Mouse (Mus musculus) layer of hippocampus, adult 9-10 months (tissue): ENCODE data around the gene Tpt1.
A peak's percentile ranks its signal among the peaks of the same experiment; 100 is the strongest.
"Not testable (repeated sequence)": the region's sequence is repeated elsewhere in the genome, so short reads cannot be mapped to it uniquely, and the experiment has no call there.

Experiments used
- DNase-seq: peaks from one replicate; pipeline ENCODE4 v3.0.0; 2022; ENCODE audit warnings: low spot score

Gene Tpt1

GRCm38 (mm10) chr14:75844867-75845697, at the start of gene Tpt1:
Gene Tpt1 (plus strand): TSS chr14:75845093.
- DNase-seq: peak; percentile 92

DNA sequence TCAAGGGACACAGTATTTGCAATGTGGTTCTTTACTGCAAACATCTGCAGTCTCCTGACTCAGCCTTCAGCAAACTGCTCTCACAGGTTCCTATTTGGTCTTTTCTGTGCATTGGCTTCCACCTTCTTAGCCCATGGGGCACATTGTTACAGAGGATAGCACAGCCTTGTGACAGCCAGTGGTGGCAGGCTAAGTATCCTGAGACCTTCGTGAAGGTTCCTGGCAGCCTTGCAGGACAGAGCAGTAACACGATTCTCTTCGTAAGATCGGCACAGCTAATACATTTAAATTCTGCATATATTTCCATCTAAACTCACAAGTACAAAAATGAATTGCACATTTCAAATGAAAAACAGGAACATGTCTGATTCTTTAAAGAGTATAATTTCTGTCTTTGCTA, 49.0 kb upstream of the Tpt1 start:
- no peak for DNase-seq

GRCm38 (mm10) chr14:75797769-75798386, 47.0 kb upstream of the Tpt1 start:
- no peak for DNase-seq

DNA sequence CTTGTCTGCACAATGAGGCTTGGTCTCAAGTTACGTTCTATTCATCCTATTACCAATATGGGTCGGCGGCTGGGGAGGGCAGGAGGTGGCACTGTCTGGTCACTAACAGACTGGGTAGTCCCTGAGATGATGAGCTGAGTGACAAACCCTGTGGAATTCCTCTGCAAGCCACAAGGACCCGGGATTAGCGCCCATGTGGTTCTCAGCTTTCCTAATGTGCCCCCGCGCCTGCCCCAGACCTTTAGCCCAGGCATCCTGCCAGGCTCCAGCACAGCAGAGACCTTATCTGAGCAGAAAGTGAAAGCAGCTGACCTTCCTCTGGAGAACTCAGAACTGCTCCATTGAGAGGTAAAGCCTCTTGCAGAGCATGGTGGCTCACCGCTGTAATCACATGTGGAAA, 37.1 kb upstream of the Tpt1 start:
- DNase-seq: no peak

DNA sequence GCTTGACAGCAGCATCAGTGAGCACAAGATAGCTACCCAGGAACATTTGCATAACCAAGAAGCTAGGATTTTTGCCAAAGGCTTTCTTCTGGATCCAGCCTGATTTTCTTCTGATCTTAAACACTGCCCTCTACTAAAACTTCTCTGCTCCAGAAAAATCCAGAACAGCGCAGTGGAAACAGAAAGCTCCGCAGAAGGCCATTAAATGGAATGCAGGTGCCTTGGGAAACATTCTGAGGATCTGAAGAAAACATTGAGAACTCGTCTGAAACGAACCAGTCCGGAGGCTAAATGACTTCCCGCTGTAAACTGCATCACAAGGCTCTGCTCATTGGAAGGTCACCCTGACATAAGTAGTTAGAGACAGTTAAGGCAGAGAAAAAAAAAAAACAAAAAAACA, 35.0 kb upstream of the Tpt1 start:
- DNase-seq: no peak

DNA sequence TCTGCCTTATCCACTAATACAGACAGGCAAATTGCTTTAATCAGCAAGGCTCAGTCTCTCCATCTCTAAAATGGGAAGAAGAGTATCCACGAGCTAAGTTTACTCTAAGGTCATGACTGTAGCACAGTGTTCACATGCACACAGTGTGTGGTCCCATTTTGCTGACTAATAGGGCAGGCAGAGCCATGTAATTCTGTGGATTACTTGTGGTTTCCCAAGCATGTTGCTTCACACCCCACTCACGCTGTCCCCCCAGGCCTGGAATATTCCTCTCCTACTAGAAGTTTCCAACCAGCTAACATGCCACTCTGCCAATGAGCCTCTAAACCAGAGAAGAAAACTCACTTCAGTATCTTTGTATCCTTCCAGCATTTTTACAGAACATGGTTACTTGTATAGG, 26.4 kb upstream of the Tpt1 start:
- no peak for DNase-seq

DNA sequence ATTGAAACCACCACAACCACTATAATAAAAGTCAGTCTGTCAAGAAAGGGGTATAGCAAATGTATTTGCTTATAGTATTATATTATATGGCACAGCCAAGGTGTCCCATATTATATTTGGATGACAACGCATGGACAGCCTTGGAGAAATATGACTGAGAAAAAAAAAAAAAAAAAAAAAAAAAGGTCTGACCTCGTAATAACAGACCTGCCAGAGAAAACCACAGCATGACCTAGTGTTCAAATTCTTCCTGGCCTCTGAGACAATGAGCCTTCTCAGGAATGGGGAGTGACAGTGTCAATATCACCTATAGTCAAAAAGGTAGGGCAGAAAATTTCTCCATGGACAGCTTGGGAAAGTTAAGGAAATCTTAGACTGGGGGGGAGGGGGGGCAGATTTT, 25.6 kb upstream of the Tpt1 start:
- DNase-seq: no peak

- DNase-seq: no peak
Measured at GRCm38 (mm10) chr14:75820007-75820406, 24.9 kb upstream of the Tpt1 start.

- no peak for DNase-seq
Measured at GRCm38 (mm10) chr14:75826851-75827410, 18.0 kb upstream of the Tpt1 start.

DNA sequence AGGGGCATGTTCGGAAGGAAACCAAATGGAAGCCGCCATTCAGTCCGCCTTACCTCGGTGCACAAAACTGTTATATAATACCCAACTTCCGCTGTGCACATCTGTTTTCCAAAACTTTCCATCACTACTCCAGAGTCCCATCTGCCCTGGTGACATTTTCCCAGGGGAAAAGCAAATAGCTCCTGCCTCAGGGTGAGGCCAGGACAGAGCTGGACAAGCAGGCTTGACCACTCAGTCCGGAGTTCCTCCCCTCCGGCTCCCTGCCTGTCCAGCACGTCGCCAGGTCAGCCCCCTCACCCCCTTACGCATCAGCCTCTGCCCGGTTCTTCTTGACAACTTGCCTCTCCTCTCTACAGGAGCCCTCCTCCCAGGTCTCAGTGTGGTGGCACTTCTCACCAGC, 16.7 kb upstream of the Tpt1 start:
- DNase-seq: no peak

DNA sequence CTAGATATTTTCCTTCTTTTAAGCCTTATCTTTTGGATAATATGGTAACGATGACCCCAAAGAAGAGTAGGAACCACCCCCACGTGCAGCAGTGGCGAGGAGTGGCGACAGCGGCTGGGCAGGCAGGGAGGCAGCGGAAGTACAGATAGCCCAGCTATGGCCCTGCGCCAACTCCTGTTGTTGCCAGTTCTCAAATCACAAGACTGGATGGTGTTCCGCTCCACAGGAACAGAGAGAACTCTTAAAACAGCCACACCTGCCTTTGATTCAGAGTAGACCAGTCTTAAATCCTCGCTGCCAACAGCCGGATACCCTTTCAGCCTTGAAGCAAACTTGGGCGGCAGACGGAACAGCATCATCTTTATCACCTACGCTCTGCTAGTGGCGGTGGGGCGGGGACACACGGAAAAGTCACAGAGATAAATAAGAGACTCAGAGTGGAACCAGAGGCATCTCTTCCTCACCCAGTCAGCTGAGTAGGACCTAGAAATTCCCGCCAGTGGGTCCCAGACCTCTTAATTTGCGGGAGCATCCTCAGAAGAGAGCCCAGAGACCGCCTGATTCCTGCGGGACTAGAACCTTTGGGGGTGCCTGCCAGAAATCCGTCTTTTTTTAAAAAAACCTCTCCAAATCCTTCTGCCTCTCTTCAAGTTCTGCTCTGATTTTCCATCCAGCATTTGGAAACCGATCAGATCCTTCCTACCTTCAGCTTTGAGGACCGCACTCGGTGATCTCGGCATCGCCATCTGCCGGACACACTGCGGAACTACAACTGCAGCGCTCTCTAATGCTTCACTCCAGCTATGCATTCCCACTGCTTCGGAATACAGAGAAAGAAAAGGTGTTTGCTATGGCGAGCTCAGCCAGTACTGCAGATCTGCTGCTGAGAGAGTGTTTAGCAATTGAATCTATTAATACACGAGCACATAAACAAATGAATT, 15.8 kb upstream of the Tpt1 start:
- DNase-seq: peak; percentile 93

DNA sequence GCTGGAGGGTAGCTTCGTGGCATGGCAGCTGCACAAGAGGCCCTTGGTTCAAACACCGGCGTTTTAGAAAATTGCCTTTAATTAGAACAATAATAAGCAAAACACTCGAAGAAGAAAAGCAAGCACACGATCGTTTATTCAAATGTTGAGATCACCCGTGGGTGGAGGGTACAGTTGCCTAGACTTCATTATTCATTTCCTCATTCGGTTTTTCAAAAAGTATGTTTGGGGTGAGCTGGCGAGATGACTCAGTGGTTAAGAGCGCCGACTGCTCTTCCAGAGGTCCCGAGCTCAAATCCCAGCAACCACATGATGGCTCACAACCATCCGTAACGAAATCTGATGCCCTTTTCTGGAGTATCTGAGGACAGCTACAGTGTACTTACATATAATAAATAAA, 15.1 kb upstream of the Tpt1 start:
- DNase-seq: not testable (repeated sequence)

GRCm38 (mm10) chr14:75832031-75832430, 12.9 kb upstream of the Tpt1 start:
- no peak for DNase-seq

DNA sequence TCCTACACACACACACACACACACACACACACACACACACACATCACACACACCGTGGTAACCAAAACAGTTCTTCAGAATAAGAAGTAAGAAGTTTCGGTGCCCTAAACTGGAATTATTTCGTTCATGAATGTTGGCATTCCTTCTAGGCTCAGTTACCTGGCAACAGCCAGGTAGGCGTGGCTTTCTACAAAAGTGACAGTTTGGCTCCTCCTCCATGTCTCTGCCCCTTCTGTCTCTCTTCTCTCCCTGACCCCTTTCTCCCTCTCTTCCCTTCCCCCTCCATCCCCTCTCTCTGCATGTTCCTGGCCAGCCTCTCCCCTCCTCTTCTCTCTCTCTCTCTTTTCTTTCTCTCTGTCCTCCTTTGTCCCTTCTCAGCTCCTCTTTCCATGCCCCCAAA, 11.9 kb upstream of the Tpt1 start:
- no peak for DNase-seq

DNA sequence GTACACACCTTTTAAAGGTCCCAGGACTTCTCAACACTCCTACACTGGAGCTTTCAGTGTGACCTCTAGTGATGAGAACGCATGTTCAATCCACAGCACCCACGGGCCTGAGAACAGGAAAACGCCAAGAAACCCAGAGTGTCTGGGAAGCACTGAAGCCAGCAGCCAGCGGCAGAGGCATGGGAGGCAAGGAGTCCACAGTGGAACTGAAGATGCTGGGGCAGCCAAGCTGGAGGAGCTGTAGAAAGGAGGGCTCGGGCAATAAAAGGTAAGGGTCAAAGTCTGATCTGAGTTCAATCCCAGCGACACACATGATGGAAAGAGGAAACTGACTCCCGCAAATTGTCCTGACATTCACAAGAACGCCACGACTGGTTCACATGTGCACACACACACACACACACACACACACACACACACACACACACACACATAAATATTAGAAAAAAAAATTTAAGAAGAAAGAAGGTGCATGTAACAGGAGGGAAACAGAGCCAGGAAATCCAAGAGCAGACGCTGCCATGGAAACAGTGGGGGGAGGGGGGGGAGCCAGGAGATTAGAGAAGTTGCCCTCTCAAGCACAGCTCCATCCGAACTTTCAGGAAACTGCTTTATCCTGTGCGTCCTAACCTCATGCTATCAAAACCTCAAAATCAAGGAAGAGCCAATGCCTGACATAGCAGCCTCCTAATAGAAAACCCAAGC, 11.2 kb upstream of the Tpt1 start:
- DNase-seq: no peak

DNA sequence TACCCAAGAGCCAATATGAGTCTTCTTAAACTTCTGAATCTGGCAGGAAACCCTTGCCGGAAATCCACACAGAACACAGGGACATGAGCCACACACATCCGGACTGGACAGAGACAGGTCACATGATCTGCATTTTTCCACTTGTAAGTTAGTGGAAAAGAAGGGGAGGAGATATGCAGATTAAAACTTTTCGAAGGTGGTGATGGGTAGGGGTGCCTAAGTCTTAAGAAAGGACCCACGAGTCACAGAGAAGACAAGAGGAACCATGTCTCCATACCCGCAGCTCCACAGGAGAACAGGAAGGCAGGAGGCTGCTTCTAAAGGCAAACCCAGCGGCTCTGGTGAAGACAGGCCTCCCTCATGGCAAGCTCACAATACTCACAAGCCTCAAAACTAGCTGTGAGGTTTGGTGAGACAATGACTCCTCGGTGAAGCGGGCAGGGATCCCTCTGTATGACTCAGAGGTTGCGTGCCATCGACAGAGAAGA, 10.6 kb upstream of the Tpt1 start:
- DNase-seq: peak; percentile 51

GRCm38 (mm10) chr14:75834739-75835381, 10.0 kb upstream of the Tpt1 start:
- DNase-seq: no peak

DNA sequence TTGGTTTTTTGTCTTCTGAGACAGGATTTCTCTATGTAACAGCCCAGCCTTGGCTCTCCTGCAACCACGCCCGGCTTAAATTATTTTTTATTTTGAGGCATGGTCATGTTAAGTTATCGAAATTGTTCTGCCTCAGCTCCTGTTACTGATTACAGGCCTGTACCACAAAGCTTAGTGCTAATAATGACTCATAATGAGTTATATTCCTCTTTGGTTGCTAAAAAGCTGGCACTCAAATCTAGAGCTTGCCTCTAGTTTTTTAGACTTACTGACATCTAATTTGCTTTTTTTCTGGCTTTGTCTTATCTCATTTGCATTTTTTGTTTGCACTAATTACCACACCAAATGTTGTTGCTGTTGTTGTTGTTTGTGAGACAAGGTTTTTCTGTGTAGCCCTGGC, 8.3 kb upstream of the Tpt1 start:
- no peak for DNase-seq

GRCm38 (mm10) chr14:75837048-75837916, 7.6 kb upstream of the Tpt1 start:
- no peak for DNase-seq

GRCm38 (mm10) chr14:75841758-75842157, 3.1 kb upstream of the Tpt1 start:
- DNase-seq: not testable (repeated sequence)
